Mouse (Mus musculus) forebrain, embryonic 15.5 days (tissue): ENCODE results near the gene Lmcd1. TPM values are rescaled to one million over a fixed set of nuclear protein-coding genes. Genes with fewer than 3 reads are reported as not detected.
A peak's percentile ranks its signal among the peaks of the same experiment; 100 is the strongest.
"Not testable (repeated sequence)": the region's sequence is repeated elsewhere in the genome, so short reads cannot be mapped to it uniquely, and the experiment has no call there.

Experiments used
- ATAC-seq: fragments of 200-750 bp; cut with Nextera tagmentation; replicated peaks from 2 replicates; pipeline ENCODE4 v1.8.0; 2017; ENCODE audit warnings: mild to moderate bottlenecking, moderate TSS enrichment, moderate library complexity
- H3K27ac ChIP-seq: fragments of 300-500 bp; sonication (generic); replicated peaks from 2 replicates; pipeline ENCODE4 v1.5.1; 2015; ENCODE audit warnings: mild to moderate bottlenecking, inconsistent platforms
- H3K27me3 ChIP-seq: fragments of 300-500 bp; sonication (generic); 2 replicates; pipeline ENCODE4 v1.6.1; 2015; ENCODE audit warnings: inconsistent platforms
- H3K36me3 ChIP-seq: fragments of 300-500 bp; sonication (generic); 2 replicates; pipeline ENCODE4 v1.6.1; 2015; ENCODE audit warnings: mild to moderate bottlenecking, inconsistent platforms
- H3K4me1 ChIP-seq: fragments of 300-500 bp; sonication (generic); 2 replicates; pipeline ENCODE4 v1.6.1; 2015; ENCODE audit warnings: inconsistent platforms
- H3K4me2 ChIP-seq: fragments of 300-500 bp; sonication (generic); replicated peaks from 2 replicates; pipeline ENCODE4 v1.6.1; 2015; ENCODE audit warnings: mild to moderate bottlenecking, inconsistent platforms
- H3K4me3 ChIP-seq: fragments of 300-500 bp; sonication (generic); 2 replicates; pipeline ENCODE4 v1.5.1; 2015; ENCODE audit warnings: mild to moderate bottlenecking, inconsistent platforms
- H3K9ac ChIP-seq: fragments of 300-500 bp; sonication (generic); replicated peaks from 2 replicates; pipeline ENCODE4 v1.6.1; 2015; ENCODE audit warnings: mild to moderate bottlenecking, inconsistent platforms
- H3K9me3 ChIP-seq: fragments of 300-500 bp; sonication (generic); 2 replicates; pipeline ENCODE4 v1.6.1; 2016; ENCODE audit warnings: inconsistent platforms
- WGBS: fragments of 180-500 bp; shearing (Covaris S2); methylation state at CpG from one replicate; pipeline ENCODE4 v1.1.7; 2015; ENCODE audit warnings: mixed read lengths; 5-methylcytosine and 5-hydroxymethylcytosine counted together
- polyA plus RNA-seq: library from polyadenylated mRNA; unstranded; fragments of >200 nt; fragmentation: Nextera tagmentation; extraction: Ambion mirVana; gene quantifications from 2 replicates; pipeline ENCODE4 v1.2.1, GENCODE M21; 2015

Gene Lmcd1
- 14.2 and 15.3 TPM in 2 replicates for polyA plus RNA-seq

DNA sequence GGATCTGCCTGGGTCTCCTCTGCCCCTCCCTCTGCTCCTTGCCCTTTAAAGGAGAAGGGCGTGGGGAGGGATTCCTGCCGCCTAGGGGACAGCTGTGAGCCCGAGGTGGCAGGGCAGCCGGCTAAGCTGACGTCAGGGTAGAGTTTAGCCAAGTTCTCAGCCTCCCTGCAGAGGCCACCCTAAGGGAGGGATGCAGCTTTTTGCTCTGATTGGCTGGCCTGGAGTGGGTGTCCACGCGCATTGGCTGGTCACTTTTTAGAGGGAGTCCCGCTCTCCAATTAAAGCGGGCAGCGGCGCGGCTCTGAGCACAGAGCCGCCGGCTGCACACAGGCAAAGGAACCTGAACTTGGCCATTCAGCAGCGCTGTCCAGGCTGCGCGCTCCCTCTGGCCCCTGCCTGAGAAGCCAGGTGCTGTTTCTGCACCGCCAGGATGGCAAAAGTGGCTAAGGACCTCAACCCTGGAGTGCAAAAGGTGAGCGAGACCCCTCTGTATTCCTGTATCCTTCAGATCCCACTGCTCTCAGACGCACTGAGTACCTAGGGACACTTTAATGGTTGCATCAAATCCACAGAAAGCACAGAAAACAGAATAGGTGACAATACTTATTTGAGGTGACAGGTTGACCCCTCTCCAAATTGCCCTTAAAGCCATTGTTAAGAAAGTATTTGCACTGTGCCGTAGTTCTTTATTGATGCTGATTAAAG, at the start of gene Lmcd1:
TSS of gene Lmcd1 (plus strand) at position 258 of the 705 bp plus-strand sequence.
- WGBS, result 2% methylated on average over 21 of the region's 21 CpGs
- H3K36me3 ChIP-seq, result no peaks in the 10 kb centered on the region
- peaks cover 25% of the 10 kb centered on the region for H3K4me1 ChIP-seq
- H3K9me3 ChIP-seq, result no peaks in the 10 kb centered on the region
- peak; percentile 95 for ATAC-seq
- peak within 1 kb of the TSS; percentile 57 for H3K4me2 ChIP-seq
- H3K9ac ChIP-seq, result peak within 1 kb of the TSS; percentile 22
- no peaks in the 10 kb centered on the region for H3K27me3 ChIP-seq
- H3K4me3 ChIP-seq, result peak within 1 kb of the TSS; percentile 34
- peak within 1 kb of the TSS; percentile 77 for H3K27ac ChIP-seq

DNA sequence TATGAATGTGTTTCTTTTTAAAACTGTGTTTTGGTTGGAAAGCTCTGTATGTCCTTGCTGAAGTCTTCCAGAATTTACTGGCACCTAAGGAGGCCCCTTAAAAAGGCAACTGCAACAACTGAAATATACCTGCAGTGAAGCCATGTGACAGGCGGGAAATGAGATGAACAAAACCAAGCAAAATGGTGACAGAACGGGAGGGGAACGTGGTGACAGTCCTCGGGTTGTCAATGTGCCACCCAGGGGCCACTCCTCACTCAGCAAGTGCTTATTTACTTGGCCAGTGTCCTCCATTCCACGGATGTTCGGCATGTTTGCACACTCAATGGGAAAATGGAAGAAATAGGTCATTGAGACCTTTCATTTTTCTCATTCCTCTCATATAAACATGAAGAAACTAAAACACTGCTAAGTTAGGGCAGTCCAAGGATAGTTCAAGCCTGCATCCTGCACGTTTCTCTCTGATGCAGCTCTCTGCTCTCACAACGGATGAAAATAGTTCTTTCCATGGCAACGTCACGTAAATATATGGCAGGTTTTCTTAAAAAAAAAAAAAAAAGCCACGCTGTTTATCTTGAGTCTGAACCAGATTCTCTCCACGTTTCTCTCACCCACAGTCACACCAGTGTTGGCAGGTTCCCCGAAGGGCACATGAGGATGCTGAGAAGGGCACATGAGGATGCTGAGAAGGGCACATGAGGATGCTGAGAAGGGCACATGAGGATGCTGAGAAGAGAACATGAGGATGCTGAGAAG, 49.5 kb upstream of the Lmcd1 start:
- 81% methylated on average over 13 of the region's 13 CpGs for WGBS
- ATAC-seq, result no peak
- H3K9ac ChIP-seq, result no peak overlapping the region

DNA sequence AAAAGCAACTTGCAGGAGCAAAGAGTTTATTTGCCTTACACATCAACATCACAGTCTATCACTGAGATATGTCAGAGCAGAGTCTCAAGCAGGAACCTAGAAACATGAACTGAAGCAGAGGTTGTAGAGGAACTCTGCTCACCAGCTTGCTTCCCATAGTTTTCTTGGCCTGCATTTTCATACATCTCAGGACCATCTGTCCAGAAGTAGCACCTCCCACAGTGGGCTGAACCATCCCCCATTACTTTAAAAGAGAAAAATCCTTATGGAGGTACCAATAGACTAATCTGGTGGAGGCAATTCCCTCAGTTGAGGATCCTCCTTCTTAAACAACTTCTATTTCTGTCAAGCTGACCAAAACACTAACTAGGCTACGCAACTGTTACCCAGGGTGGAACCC, 36.8 kb upstream of the Lmcd1 start:
- Histone ChIP-seq H3K4me2 (no peak overlapping the region), H3K9ac (no peak overlapping the region), H3K27ac (no peak overlapping the region), H3K9me3 (no peaks in the 10 kb centered on the region), H3K27me3 (no peaks in the 10 kb centered on the region), H3K36me3 (no peaks in the 10 kb centered on the region), H3K4me3 (no peak overlapping the region), H3K4me1 (no peaks in the 10 kb centered on the region)
- WGBS, result 92% methylated on average over 1 of the region's 1 CpGs
- ATAC-seq, result no peak

More for the DNA sequence above, 49.5 kb upstream of the Lmcd1 start:
- Histone ChIP-seq H3K4me1 (no peaks in the 10 kb centered on the region), H3K27ac (no peak overlapping the region), H3K27me3 (no peaks in the 10 kb centered on the region), H3K9me3 (no peaks in the 10 kb centered on the region), H3K36me3 (no peaks in the 10 kb centered on the region), H3K4me2 (no peak overlapping the region), H3K4me3 (no peak overlapping the region)

DNA sequence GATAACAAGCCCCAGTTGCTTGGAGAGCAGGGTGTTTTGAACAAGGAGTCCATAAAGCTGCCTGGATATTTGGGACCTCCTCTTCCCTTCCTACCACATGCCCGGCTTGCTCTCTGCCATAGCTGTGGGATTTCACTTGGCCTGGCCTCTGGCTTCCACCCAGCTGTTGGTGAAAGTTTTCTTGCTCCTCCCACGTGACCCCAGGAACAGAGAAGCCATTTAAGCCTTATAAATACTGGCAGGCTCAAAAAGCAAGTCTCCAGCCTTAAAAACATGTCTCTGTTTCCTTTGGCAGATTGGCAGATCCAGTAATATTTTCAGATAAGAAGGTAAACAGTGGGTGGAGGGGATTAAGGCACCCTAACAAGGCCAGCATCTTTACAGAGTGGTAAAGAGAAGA, 31.3 kb upstream of the Lmcd1 start:
- Histone ChIP-seq H3K27me3 (no peaks in the 10 kb centered on the region), H3K9ac (no peak overlapping the region), H3K4me1 (peaks cover 8% of the 10 kb centered on the region), H3K27ac (no peak overlapping the region), H3K4me2 (no peak overlapping the region), H3K4me3 (no peak overlapping the region), H3K9me3 (no peaks in the 10 kb centered on the region), H3K36me3 (no peaks in the 10 kb centered on the region)
- 66% methylated on average over 2 of the region's 2 CpGs for WGBS
- ATAC-seq, result no peak

DNA sequence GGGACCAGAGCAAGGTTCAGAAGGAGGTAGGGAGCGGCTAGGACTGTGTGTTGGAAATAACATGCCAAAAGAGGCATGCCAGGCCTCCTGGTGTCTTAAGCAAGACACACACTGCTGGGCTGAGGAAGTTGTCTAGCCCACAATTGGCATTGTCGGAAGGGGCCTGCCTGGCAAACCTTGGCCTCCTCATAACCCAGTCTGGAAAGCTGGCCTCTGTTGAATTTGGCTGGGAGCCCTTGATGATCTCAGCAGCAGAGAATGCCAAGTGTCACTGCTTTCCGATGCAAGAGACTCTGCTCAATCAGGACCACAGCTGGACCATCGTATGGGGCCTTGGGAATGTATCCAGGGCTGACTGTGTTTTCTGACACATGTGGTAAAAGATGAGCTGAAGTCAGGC, 27.9 kb upstream of the Lmcd1 start:
- 32% methylated on average over 4 of the region's 4 CpGs for WGBS
- Histone ChIP-seq H3K9me3 (no peaks in the 10 kb centered on the region), H3K27me3 (no peaks in the 10 kb centered on the region), H3K4me1 (peaks cover 8% of the 10 kb centered on the region), H3K4me3 (no peak overlapping the region), H3K4me2 (no peak overlapping the region), H3K27ac (no peak overlapping the region), H3K36me3 (no peaks in the 10 kb centered on the region), H3K9ac (no peak overlapping the region)
- ATAC-seq, result peak; percentile 76

DNA sequence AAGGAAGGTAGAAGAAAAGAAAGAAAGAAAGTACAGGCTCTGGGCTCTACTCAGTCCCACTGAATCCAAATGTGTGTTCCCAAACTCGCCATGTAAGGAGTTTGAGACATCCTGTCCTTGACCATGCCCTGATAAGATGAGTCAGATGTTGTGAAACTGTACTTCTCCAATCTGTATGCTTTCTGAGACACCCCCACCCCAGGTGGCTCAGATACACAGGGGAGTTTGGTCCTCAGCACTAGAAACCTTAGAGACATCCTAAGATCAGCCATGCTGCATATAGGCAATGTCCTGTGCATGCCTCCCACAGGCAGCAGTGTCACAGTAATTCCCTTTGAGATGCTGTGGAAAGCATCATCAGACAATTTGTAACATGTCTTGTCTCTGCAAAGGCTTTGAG, 26.9 kb upstream of the Lmcd1 start:
- ATAC-seq, result no peak
- H3K4me2 ChIP-seq, result no peak overlapping the region
- no peak overlapping the region for H3K9ac ChIP-seq
- H3K27me3 ChIP-seq, result no peaks in the 10 kb centered on the region
- H3K36me3 ChIP-seq, result no peaks in the 10 kb centered on the region
- 90% methylated on average over 1 of the region's 1 CpGs for WGBS
- H3K9me3 ChIP-seq, result no peaks in the 10 kb centered on the region
- no peak overlapping the region for H3K4me3 ChIP-seq
- peaks cover 8% of the 10 kb centered on the region for H3K4me1 ChIP-seq
- no peak overlapping the region for H3K27ac ChIP-seq

DNA sequence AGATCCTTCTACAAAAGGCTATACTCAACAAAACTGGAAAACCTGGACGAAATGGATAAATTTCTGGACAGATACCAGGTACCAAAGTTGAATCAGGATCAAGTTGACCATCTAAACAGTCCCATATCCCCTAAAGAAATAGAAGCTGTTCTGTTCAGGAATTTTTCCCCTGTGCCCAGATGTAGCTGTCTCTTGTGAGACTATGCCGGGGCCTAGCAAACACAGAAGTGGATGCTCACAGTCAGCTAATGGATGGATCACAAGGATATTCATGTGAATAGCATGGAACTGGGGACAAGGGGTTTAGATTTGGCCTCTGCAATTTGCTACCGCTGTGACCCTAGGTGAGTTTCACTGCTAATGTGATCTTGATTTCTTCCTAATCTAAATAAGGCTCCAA, 19.6 kb upstream of the Lmcd1 start:
- H3K27ac ChIP-seq, H3K9me3 ChIP-seq, H3K27me3 ChIP-seq, H3K36me3 ChIP-seq, H3K4me1 ChIP-seq, H3K9ac ChIP-seq, H3K4me2 ChIP-seq, ATAC-seq, H3K4me3 ChIP-seq: not testable (repeated sequence)
- WGBS, result 86% methylated on average over 3 of the region's 3 CpGs

DNA sequence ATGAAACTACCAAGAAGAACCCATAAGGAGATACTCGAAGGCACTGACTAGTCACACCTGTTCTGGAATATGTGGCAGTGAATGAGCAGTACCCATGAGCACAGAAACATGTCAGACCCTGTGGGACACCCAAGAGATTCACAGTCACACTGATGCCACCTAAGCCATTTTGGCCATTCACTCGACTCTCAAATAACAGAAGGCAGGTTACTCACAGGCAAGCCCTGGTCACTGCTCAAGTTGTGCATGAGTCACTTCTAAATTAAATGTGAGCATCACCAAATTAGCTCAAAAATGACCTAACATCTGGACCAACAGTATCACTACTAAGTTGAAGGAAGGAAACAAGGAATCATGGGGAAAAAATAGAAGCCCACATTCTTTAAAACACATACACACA, 18.6 kb upstream of the Lmcd1 start:
- H3K27ac ChIP-seq, result no peak overlapping the region
- WGBS, result 88% methylated on average over 2 of the region's 2 CpGs
- H3K27me3 ChIP-seq, result no peaks in the 10 kb centered on the region
- H3K4me2 ChIP-seq, result no peak overlapping the region
- no peak for ATAC-seq
- no peak overlapping the region for H3K4me3 ChIP-seq
- H3K36me3 ChIP-seq, result no peaks in the 10 kb centered on the region
- no peaks in the 10 kb centered on the region for H3K9me3 ChIP-seq
- H3K9ac ChIP-seq, result no peak overlapping the region
- H3K4me1 ChIP-seq, result no peaks in the 10 kb centered on the region

DNA sequence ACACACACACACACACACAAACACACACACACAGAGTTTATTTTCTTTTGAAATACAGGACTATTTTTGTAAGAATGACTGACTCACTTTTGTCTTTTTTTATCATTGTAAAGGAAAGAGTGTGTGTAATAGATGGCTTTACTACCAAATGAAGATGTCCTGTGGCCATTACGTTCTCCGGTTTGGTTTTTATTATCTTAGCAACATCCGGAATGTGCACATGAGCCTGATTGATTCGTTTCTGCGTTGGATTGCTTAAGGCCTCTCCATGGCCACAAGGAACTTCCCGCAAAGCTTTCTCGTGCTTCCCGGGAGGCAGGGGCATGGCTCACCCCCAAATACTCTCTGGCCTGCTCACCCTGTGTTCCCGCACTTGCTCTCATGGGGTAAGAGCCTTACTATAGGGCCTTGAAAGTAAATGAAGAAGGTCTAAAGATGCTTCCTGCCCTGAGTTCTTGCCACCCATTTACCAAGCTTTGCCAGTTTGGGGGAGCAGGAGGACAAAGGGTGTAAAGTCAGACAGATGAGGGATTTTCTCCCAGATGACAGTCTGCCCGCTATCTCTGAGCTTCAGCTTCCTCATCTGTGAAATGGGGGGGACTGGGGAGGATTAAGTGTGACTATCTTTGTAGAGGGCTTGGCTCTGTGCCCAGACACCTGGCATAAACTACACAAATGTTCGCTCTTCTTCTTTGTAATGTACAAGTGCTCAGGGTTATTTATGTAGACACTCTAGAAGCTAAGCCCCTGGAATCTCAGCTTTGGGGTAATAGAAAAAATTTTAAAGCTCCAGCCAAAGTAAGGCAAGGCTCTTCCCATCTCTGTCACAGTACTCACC, 18.0 kb upstream of the Lmcd1 start:
- no peak overlapping the region for H3K9ac ChIP-seq
- no peak overlapping the region for H3K4me3 ChIP-seq
- no peaks in the 10 kb centered on the region for H3K27me3 ChIP-seq
- H3K9me3 ChIP-seq, result no peaks in the 10 kb centered on the region
- no peak overlapping the region for H3K4me2 ChIP-seq
- H3K4me1 ChIP-seq, result no peaks in the 10 kb centered on the region
- no peaks in the 10 kb centered on the region for H3K36me3 ChIP-seq
- WGBS, result 77% methylated on average over 11 of the region's 11 CpGs
- no peak for ATAC-seq
- no peak overlapping the region for H3K27ac ChIP-seq

DNA sequence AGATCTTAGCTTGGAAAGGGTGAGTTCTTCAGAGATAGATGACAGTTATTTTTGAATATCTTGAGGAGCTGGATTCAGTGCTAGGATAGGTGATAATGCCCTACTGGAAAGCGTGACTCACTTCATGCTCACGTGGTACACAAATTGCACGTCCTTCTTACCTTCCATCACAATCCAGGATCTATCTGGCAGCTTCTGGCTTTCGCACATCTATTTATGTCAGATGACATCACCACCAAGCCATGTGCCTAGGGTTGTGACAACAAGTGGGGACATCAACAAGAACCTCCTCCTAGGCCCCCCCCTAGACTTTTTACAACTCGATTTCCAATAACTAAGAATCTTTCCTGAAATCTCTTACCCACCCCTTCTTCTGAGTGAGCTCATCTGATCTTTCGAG, 17.0 kb upstream of the Lmcd1 start:
- no peaks in the 10 kb centered on the region for H3K36me3 ChIP-seq
- no peak for ATAC-seq
- 89% methylated on average over 6 of the region's 6 CpGs for WGBS
- no peaks in the 10 kb centered on the region for H3K4me1 ChIP-seq
- no peaks in the 10 kb centered on the region for H3K9me3 ChIP-seq
- no peak overlapping the region for H3K4me3 ChIP-seq
- H3K4me2 ChIP-seq, result no peak overlapping the region
- H3K9ac ChIP-seq, result no peak overlapping the region
- H3K27me3 ChIP-seq, result no peaks in the 10 kb centered on the region
- H3K27ac ChIP-seq, result no peak overlapping the region

DNA sequence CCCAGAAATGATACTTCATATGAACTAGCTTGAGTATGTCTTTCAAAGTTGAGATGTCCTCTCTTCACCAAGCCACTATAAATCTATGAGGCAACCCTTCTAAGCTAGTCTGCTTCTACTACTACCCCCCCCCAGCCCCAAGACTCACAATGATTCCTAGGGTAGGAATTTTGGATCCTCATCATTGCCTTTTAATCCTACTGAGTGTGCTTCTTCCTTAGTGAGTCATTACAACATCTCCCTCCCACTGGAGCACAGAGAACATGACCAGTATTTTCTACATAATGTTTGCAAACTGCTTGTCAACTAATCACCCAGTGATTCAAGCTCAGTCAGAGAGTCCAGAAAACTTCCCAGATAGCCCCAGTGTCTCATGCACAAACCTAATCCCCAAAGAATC, 12.5 kb upstream of the Lmcd1 start:
- Histone ChIP-seq H3K9ac (no peak overlapping the region), H3K4me3 (no peak overlapping the region), H3K36me3 (no peaks in the 10 kb centered on the region), H3K27me3 (no peaks in the 10 kb centered on the region), H3K9me3 (no peaks in the 10 kb centered on the region), H3K4me2 (no peak overlapping the region), H3K4me1 (peaks cover 4% of the 10 kb centered on the region; the same call in 1 of the 2 replicates), H3K27ac (no peak overlapping the region)
- ATAC-seq, result no peak

DNA sequence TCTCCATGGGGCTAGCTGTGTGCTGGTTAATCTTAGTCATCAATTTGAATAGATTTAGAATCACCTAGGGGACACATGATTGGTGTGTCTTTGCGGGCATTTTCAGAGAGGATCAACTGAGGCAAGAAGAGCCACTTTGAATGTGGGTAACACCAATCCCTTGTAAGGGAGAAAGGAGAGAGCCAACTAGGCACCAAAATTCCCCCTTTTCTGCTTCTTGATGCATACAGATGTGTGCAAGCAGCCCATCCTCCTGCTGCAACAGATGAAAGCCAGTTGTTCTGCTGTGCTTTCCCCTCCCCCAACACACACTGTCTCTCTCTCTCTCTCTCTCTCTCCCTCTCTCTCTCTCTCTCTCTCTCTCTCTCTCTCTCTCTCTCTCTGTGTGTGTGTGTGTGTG, 9.2 kb upstream of the Lmcd1 start:
- no peaks in the 10 kb centered on the region for H3K9me3 ChIP-seq
- H3K4me1 ChIP-seq, result peaks cover 19% of the 10 kb centered on the region
- H3K9ac ChIP-seq, result no peak overlapping the region
- H3K36me3 ChIP-seq, result no peaks in the 10 kb centered on the region
- H3K4me2 ChIP-seq, result no peak overlapping the region
- H3K27ac ChIP-seq, result no peak overlapping the region
- 94% methylated on average over 1 of the region's 1 CpGs for WGBS
- no peak overlapping the region for H3K4me3 ChIP-seq
- no peak for ATAC-seq
- H3K27me3 ChIP-seq, result no peaks in the 10 kb centered on the region
